Mouse (Mus musculus) monocyte, adult 2 months (primary cell): Measurements from ENCODE around the gene Dst.

Experiments
- DNase-seq, 2 experiments: peaks; one replicate each; pipeline ENCODE4 v3.0.0; 2022; ENCODE audit warnings: low spot score in 2 of 2, low read depth in 1 of 2

The Dst gene

GRCm38 (mm10) chr1:33927466-33927865, 19.4 kb downstream of the Dst start:
- no peak for DNase-seq

GRCm38 (mm10) chr1:33931791-33932190, 23.8 kb downstream of the Dst start:
- no peak for DNase-seq

- no peak for DNase-seq
Measured at GRCm38 (mm10) chr1:33932196-33932595, 24.2 kb downstream of the Dst start.

GRCm38 (mm10) chr1:33932845-33933499, 24.9 kb downstream of the Dst start:
- DNase-seq: no peak

GRCm38 (mm10) chr1:33935946-33936345, 27.9 kb downstream of the Dst start:
- no peak for DNase-seq

- no peak for DNase-seq
Measured at GRCm38 (mm10) chr1:33939828-33940227, 31.8 kb downstream of the Dst start.

- no peak for DNase-seq
Measured at GRCm38 (mm10) chr1:33940364-33940928, 32.4 kb downstream of the Dst start.

GRCm38 (mm10) chr1:33942638-33943037, 34.6 kb downstream of the Dst start:
- no peak for DNase-seq

GRCm38 (mm10) chr1:33943943-33944342, 35.9 kb downstream of the Dst start:
- DNase-seq: no peak

- DNase-seq: no peak
Measured at GRCm38 (mm10) chr1:33944977-33945750, 37.1 kb downstream of the Dst start.

- DNase-seq: no peak
Measured at GRCm38 (mm10) chr1:33945756-33946155, 37.7 kb downstream of the Dst start.

GRCm38 (mm10) chr1:33946601-33947395, 38.8 kb downstream of the Dst start:
- DNase-seq: no peak

GRCm38 (mm10) chr1:33947838-33948237, 39.8 kb downstream of the Dst start:
- no peak for DNase-seq

- DNase-seq: no peak
Measured at GRCm38 (mm10) chr1:33948511-33948910, 40.5 kb downstream of the Dst start.

- DNase-seq: no peak
Measured at GRCm38 (mm10) chr1:33955626-33956025, 47.6 kb downstream of the Dst start.

- DNase-seq: no peak
Measured at GRCm38 (mm10) chr1:33960439-33960838, 52.4 kb downstream of the Dst start.

GRCm38 (mm10) chr1:33964643-33965042, 56.6 kb downstream of the Dst start:
- DNase-seq: no peak

- no peak for DNase-seq
Measured at GRCm38 (mm10) chr1:33965824-33966223, 57.8 kb downstream of the Dst start.

GRCm38 (mm10) chr1:33966328-33966727, 58.3 kb downstream of the Dst start:
- no peak for DNase-seq

GRCm38 (mm10) chr1:33967206-33967605, 59.2 kb downstream of the Dst start:
- no peak for DNase-seq

GRCm38 (mm10) chr1:33969910-33970309, 61.9 kb downstream of the Dst start:
- no peak for DNase-seq

- no peak for DNase-seq
Measured at GRCm38 (mm10) chr1:33974401-33974800, 66.4 kb downstream of the Dst start.
